Mouse (Mus musculus) retina, postnatal 1 day (tissue): ENCODE measurements at regions not wholly inside any gene's neighbourhood (a gene's known extent, or its start where the extent isn't known, plus 50 kb on each side); places are given as distances from the start of the nearest gene placed in this dataset.

Experiments
- DNase-seq: peaks from one replicate; pipeline ENCODE4 v3.0.0-alpha.2; 2012

- no peak for DNase-seq
Measured at GRCm38 (mm10) chr9:115361191-115361590, 51.0 kb upstream of the Stt3b start.

DNA sequence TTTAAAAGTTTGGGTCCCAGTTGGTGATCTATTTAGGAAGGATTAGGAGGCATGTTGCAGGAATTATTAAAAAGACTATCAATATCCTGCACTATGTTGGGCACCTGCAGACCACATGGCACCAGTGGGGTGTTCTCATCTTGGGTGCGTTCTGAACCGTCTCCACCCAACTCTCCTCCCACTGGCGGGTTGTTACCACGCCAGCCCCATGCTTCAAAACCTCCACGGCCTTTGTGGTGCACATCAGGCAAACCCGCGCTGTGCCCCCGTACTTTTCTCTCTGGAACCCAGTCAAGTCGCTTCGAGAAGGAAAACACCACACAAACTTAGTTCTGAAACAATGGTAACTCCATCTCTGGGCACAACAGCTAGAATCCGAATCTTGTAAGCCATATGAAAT lies 51.7 kb upstream of the Stt3b start:
- DNase-seq = no peak

DNA sequence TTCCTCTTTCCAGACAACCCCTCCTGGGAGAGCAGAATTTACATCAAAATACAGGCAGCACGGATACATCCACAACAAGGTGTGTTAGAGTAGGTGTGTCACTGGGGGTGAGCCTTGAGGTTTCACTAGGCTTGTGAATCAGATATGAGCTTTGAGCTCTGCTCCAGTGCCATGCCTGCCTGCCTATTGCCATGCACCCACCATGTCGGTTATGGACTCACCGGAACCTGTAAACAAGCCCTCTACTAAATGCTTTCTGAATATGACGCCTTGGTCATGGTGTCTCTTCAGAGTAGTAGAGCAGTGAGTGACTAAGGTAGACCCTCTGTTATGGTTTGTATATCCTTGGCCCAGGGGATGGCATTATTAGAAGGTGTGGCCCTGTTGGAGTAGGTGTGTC lies 52.3 kb upstream of the Stt3b start:
- no peak for DNase-seq

GRCm38 (mm10) chr9:115364919-115365861 lies 55.0 kb upstream of the Stt3b start:
- no peak for DNase-seq

- DNase-seq = peak; percentile 7
Measured at GRCm38 (mm10) chr9:115367808-115368207, 57.6 kb upstream of the Stt3b start.

DNA sequence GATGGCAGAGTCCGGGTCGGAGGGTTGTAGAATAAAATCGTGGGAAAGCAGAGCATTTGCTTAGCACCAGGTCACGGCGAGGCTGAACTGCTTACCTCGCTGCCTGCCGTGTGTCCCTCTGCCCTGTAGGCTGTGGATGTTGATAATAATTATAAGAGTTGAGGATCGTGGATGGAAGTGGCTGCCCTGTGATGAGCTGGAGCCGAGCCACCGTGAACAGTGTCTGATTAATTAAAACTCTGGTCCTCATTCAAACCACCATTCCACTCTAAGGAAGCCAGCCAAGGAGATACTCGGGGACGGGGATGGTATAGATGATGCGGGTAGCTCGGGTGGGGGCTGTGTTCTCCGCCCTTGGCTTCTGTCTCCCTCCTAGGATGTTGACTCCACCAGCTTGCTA lies 70.1 kb upstream of the Stt3b start:
- DNase-seq = no peak

- DNase-seq = no peak
Measured at GRCm38 (mm10) chr9:115382824-115383475, 72.7 kb upstream of the Stt3b start.

DNA sequence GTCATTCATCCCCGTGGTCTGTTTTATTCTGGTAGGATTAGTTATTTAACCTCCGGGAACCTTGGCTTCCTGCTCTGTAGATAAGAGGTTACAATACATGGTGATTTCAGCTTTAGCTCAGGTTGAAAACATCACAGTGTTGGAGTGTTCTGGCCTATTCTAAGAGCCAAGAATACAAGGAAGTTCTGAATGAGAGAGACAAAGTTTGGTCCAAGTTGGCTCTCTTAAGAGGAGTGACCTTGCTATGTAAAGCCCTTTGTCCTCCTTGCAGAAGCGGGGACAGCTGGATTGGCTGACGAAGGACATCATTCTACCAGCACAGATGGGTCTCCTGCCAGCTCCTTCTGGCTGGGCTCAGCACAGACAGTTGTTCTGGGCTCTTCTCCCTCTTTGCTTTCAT lies 73.7 kb upstream of the Stt3b start:
- DNase-seq = no peak

DNA sequence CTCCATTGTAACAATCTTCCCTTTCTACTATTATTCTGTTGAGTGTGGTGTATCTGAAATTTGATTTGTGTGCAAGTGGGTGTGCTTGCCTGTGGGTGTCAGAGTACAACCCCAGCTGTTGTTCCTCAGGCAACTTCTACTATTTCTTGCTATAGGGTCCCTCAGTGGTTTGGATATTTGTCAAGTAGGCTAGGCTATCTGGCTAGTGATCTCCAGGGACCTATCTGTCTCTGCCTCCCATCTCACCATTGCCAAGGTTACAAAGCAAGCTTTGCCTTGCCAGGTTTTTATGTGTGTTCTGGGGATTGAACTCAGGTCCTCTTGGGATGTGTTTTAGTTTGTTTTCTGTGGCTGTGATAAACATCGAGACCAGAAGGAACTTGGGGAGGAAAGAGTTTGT lies 74.1 kb upstream of the Stt3b start:
- no peak for DNase-seq

DNA sequence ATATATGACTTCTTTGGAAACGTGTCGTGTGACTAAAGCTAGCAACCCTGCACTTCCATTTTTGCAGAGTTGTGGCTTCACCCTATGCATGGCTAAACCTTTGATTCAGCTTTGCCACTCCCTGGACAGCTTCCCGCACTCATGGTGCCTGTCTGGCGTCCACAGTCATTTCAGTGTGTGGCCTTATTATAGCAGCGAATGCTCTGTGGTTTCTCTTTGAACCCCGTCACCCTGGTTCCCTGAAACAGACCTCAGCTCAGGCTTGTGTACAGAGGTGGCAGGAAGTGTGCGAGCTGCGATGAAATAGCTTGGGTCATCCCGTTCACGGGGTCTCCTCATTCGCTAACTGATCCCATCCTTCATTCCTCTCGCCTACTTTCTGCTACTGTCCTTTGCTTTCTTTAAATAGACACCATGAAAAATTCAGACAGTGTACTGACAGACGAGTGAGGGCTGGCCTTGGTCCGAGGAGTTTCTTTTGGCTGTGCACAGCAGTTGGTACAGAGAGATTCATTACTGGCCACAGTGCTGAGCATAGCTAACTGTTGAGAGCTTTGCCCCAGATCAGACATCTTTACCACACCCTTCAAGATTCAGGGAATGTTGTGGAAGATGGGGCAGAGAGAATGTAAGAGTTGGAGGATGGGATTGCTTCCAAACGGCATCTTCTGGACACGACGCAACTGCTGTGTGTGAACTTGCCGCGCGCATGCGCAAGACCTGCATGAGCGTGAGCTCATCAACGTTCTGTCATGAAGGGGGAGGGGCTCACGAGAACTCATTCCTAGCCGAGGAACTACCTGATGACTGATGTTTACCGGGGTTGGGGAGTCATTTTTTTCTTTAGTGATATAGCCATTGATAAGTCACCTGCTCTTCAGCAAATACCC lies 77.5 kb upstream of the Stt3b start:
- no peak for DNase-seq

DNA sequence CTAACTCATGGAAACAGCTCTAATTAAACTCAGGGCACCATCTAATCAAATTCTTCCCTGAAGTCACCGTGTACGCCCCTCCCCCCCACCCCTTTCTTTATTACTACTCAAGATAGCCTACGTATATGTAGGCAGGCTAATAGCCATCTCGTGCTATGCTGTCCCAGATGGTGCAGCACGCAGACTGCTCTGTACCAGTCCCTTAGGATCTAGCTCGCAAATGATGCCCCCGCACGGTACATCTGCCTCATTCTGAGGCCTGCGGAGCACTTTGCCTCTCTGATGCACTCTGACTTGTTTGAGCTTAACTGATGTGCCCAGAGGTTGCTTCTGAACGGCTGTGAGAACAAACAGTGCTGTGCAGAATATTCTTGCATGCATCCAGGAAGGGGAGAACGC lies 78.1 kb upstream of the Stt3b start:
- no peak for DNase-seq

GRCm38 (mm10) chr9:115389082-115389481 lies 78.9 kb upstream of the Stt3b start:
- no peak for DNase-seq

DNA sequence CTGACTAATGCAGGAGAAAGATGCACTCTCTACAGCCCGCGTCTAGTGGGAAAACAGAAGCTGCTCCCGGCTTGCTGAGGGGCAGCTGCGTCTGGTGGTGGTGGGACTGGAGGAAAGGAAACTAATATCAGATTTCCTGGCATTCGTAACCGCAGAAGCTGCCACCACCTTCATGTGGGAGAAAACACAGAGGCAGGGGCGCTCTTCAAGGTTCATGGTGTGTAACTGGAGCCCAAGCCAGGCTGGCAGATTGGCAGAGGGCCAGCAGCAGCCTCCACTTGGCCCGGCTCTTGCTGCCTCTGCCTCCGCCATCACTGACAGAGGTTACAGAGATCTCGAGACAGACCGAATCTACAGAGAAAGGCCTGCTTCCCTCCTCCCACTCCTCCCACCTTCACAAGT lies 80.7 kb upstream of the Stt3b start:
- DNase-seq = peak; percentile 79

GRCm38 (mm10) chr9:115395511-115395910 lies 85.3 kb upstream of the Stt3b start:
- DNase-seq = no peak

GRCm38 (mm10) chr9:115400461-115400860 lies 90.2 kb upstream of the Stt3b start:
- no peak for DNase-seq

DNA sequence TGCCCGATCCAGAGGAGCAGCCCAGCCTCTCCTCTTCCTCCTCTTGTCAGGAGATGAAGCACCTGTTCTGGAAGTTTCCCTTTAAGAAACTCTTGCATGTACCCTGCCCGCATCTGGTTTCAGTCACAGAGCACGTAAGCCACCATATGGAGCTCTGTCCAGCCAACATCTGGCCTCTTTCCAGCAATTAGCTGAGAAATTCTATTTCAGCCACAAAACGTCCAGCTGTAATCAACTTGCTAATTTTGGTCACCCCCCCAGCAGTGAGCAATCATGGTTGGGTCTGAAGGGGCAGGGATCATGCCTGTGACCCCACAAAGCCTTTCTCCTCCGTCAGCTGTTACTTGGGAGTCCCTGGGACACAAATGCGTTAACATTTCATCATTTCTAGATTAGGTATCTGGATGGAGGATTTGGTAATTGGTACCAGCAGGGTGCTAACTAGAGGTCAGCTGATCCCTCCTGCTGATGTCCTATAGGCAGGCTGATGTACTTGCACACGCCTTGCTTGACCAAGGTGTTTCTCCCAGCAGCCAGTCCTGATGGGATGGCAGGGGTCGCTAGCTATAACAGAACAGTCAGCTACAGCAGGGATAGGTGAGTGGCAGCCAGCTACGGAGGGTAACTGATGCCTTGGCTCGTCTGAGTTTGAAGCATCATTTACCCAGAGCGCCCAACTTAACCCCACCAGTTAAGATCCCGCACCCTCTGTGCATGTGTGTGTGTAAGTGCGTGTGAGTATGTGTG lies 91.4 kb upstream of the Stt3b start:
- peak; percentile 28 for DNase-seq

- no peak for DNase-seq
Measured at GRCm38 (mm10) chr9:115402661-115403060, 92.4 kb upstream of the Stt3b start.

DNA sequence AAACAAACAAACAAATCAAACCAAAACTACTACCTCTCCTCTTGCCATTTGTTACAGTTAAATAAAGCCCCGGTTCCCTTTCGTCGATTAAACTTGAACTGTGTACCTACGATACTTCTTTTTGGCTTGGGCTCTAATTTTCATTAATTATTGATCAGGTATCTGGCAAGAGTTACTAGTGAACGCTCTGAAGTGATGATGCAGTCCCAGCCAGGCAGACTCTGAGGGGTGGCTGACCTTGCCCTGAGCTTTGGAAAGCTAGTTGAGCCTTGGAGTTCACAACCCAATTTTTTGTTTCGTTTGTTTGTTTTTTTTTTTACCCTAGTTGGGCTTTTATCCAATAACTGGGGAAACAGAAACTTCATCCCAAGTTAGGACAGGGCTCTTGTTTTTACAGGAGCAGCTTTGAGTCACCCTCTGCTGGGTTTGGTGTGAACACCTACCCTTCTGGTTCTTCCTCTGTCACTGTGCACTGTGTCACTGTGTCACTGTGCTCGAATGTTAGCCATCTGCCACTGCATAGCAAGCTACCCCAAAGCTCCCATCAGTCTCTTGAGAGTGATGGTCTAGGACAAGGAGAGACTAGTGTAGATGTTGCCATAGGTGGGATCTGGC lies 93.2 kb upstream of the Stt3b start:
- DNase-seq = no peak

- DNase-seq = no peak
Measured at GRCm38 (mm10) chr9:115407901-115408470, 97.8 kb upstream of the Stt3b start.

- DNase-seq = no peak
Measured at GRCm38 (mm10) chr9:115408886-115409285, 98.7 kb upstream of the Stt3b start.

DNA sequence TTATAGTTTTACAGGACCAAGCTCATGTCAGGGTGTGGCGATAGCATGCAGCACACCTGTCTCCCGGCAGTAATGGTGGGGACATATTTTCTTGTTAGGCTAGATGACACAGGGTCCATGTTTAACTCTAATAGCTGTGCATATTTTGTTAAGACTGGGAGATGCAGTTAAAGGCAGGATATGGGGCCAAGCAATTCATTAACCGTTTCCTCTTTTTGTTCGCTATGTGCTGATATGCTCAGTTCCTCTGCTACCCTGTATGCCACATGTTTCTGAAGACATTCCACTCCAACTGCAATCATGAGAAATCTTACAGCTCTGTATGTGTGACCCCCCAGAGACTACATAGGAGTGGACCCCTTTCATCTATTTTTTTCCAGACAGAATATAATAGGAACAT lies 104.0 kb upstream of the Stt3b start:
- no peak for DNase-seq

- no peak for DNase-seq
Measured at GRCm38 (mm10) chr9:115422786-115423185, 112.6 kb upstream of the Stt3b start.
